Mouse (Mus musculus) ZHBTc4 (cell line): ENCODE measurements around the gene Bcl2a1d.
"Not testable (repeated sequence)": the region's sequence is repeated elsewhere in the genome, so short reads cannot be mapped to it uniquely, and the experiment has no call there.

Source experiments
- DNase-seq: peaks from one replicate; pipeline ENCODE4 v3.0.0-alpha.2; 2011; ENCODE audit warnings: low read depth, low spot score

Bcl2a1d gene

GRCm38 (mm10) chr9:88731728-88732127 is at the start of gene Bcl2a1d:
TSS of gene Bcl2a1d (minus strand) at chr9:88731914.
- not testable (repeated sequence) for DNase-seq

DNA sequence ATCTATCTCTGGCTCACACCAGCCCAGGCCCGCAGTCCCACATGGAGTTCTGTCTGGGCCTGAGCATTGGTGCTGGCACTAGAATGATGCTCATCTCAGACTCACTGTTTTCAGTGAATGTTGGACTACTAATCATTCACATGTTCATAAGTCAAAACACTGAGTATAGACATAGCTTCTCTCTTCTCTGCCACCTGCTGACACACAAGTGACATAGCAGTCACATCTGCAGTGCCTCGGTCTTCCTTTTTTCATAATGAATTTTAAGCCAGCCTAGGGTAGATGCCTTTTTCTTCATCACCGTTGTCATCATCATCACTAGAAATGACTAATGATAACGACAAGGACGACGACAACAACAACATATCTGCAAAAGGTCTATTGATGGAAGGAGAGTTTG is 38.5 kb upstream of the Bcl2a1d start:
- not testable (repeated sequence) for DNase-seq

DNA sequence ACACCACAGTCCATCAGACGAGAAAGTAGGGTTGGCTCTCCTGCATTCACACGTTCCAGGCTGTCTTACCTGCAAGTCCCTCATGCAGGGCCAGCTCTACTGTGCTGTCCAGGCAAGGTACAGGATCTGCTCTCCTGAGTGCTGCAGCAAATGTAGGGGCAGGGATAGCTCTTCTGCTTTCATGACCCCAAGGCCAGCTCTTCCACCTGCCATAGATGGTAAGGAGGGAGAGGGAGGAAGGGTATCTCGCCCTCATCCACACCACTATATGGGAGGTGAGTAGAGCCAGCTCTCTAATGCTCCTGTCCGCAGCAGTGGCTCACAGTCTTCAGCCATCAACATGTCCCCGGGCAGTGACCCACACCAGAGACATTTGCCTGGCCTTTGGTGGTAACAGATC is 37.8 kb upstream of the Bcl2a1d start:
- not testable (repeated sequence) for DNase-seq

- DNase-seq, result not testable (repeated sequence)
These were observed 15.0 kb upstream of the Bcl2a1d start for GRCm38 (mm10) chr9:88746687-88747086.

DNA sequence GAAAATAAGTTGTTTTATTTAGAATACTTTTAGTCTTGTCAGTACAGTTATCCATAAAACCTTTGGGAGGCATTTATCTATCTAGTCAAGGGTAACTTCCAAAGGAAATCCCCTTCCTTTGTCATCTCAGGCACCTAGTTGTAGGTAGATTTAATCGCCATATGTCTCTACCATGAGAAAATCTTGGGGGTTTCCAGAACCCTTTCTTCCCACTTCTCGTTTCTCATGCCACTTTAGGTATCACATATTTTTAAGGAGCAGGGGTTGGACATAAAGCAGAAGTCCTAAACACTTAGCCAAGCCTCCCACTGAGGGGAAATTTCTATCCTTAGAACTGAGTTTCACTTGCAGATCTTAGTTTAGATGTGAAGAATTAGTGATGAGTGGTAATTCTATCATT is 14.3 kb upstream of the Bcl2a1d start:
- not testable (repeated sequence) for DNase-seq

- not testable (repeated sequence) for DNase-seq
These were observed 3.6 kb upstream of the Bcl2a1d start for GRCm38 (mm10) chr9:88735289-88735688.

DNA sequence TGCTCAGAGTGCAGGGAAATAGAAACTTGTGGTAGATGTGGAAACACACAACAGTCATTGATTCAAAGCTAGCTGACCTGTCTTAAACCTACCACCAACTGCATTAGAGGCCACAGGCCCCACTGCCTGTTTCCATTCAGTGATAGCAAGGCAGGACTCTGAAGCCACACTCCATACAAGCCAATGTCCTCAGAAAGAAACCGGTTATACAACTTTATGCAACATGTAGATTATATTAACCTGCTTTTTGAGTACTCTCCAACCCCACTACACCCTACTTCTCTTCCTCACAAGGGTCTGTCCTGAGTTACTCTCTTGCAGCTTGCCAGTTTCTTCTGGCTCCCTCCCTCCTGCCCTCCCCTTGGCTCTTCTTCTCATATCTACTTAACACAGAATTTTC is 1.5 kb upstream of the Bcl2a1d start:
- DNase-seq, result not testable (repeated sequence)

- DNase-seq, result not testable (repeated sequence)
These were observed 620 bp upstream of the Bcl2a1d start for GRCm38 (mm10) chr9:88732334-88732733.

DNA sequence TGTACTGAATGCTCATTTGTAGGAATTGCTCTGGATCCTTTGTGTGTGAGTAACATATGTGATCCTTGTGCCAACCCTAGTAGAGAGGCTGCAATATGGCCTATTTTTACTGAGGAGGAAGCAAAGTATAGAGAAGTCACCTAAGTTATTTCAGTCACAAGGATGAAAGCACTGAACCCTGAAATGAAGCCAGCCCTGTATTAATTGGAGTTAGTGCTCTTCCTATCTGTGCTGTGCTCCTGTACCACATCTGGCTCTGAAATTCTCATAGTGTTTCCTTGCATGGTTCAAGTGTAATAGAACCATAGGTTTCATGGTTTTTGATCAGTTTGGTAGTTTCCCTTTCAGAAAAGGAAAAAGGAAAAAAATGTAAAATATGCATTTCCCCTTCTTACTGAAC is 3.4 kb downstream of the Bcl2a1d start:
- DNase-seq, result not testable (repeated sequence)

DNA sequence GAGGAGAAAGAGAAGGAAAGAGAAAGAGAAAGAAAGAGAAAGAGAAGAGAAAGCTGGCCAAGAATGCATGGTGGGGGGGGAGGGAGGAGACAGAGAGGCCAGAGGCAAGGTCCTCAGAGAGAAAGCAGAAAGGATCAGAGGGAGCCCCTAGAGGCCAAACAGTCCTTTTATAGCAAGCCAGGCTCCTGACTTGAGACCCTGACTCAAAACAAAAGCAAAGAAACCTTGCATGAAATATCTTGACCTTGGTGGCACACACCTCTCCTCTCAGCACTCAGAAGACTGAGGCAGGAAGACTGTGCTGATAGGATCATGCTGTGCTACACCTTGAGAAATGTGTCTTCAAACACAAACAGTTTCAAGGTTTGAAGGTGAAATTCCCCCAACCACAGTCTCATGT is 10.1 kb downstream of the Bcl2a1d start:
- not testable (repeated sequence) for DNase-seq

- DNase-seq, result peak; percentile 33
These were observed 11.7 kb downstream of the Bcl2a1d start, which contains the start of gene Mthfsl for GRCm38 (mm10) chr9:88719989-88720537. TSS of gene Mthfsl (minus strand) at chr9:88720296.

- peak; percentile 24 for DNase-seq
These were observed 12.4 kb downstream of the Bcl2a1d start for GRCm38 (mm10) chr9:88719073-88719921.

DNA sequence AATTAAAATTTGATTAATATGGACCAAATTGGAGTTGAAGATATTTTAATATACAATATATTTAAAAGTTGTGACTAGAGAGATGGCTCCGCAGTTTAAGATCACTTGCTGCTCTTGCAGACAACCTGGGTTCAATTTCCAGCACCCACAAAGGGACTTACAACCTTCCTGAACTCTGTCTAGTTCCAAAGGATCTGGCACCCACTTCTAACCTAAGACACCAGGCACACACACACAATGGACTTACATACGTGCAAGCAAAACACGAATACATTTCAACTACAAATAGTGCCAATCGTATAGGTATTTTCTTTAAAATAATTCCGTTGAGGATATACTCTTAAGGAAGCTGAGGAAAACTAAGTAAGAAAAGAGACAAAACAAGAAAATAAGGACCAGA is 13.1 kb downstream of the Bcl2a1d start:
- not testable (repeated sequence) for DNase-seq

GRCm38 (mm10) chr9:88718140-88718539 is 13.6 kb downstream of the Bcl2a1d start:
- not testable (repeated sequence) for DNase-seq

GRCm38 (mm10) chr9:88714515-88714914 is 17.2 kb downstream of the Bcl2a1d start:
- DNase-seq, result not testable (repeated sequence)

GRCm38 (mm10) chr9:88712164-88712749 is 19.5 kb downstream of the Bcl2a1d start:
- DNase-seq, result not testable (repeated sequence)

DNA sequence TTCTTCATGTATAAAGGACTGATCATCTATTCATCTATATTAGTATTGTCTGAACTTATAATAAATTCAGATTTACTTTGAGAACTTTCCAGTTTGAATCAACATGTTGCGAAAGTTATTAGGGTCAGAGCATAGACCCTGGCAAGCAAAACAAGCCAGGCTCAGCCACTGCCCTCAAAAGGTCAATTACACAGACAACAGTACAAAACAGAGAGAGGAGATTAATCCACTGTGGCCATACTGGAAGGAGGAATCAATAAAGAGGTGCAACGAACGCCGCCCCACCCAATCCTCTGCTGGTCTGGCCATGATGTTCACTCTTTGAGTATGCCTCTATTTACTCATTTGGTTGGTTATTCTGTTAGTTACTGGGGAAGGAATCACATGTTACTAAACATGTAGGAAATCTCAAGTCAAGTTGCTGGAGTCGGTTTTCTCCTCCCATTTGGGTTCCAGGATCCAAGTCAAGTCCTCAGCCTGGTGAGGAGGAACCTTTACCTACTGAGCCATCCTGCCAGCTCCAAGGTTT is 20.7 kb downstream of the Bcl2a1d start:
- DNase-seq, result not testable (repeated sequence)

DNA sequence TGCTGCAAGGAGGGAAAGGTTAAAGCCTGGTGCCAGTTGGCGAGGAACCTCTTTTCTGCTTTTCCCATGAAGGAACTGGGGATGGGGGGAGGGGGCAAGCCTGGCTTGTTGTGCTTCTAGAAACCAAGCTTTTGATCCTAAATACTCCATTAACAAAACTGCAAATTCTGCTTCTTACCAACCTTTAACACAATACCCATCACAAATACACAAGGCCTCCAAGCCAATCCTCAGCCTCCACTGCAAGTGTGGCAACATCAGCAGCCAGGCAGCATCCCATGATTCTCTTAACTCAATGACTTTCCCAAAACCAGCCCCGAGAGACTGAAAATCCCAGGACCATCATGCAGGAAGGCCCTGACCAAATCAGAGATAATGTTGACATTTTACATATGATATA is 21.3 kb downstream of the Bcl2a1d start:
- not testable (repeated sequence) for DNase-seq

DNA sequence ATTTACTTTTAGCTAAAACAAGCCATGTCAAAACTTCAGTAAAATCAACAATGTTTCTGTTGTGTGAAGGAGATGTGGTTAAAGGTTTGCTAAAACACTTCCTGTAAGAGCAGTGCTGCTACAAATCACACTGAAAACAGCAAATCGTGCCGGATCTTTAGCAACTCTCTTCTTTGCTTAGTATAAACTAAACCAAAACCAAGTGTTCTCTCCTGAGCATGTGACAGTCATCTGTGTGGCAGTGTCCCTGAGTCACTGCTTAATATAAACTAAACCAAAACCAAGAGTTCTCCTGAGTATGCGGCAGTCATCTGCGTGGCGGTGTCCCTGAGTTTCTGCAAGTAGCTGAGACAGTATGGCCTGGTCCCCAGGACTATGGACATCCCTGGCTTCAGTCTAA is 21.9 kb downstream of the Bcl2a1d start:
- not testable (repeated sequence) for DNase-seq

- no peak for DNase-seq
These were observed 22.4 kb downstream of the Bcl2a1d start for GRCm38 (mm10) chr9:88709304-88709703.

- no peak for DNase-seq
These were observed 25.0 kb downstream of the Bcl2a1d start for GRCm38 (mm10) chr9:88706700-88707099.

DNA sequence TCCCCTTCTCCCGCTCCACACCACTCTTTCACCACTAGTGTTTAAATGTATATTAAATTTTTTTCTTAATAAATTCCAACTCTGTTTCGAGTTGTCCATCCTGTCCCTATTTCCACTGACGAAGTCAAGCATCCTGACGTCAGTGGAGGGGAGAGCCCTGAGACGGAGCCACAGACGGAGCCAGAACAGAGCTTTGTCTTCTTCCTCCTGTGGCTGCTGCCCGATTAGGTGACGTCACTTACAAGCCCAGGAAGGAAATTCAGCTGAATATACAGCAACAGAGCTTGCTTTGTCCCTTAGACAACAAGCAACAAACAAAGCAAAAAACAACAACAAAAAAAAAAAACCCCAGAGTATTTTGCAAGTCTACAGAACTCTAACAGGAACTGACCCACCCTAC is 26.6 kb downstream of the Bcl2a1d start:
- not testable (repeated sequence) for DNase-seq
